ENCODE assay signal across 9 mouse cellular contexts in genomic region chr11:58904410-58904718, GRCm38 (mm10). TPM values are rescaled to one million over a fixed set of nuclear protein-coding genes. Genes with fewer than 3 reads are reported as not detected.
A peak's percentile ranks its signal among the peaks of the same experiment; 100 is the strongest.
DNase-seq lines count a peak whose midpoint lies in the region; ATAC-seq and TF ChIP-seq lines count a peak whose summit lies in the region.
"Had no signal": no experiment of that assay in that cellular context is flagged by ENCODE, and none has a peak within 500 bp of the region (broad histone marks: within the 10 kb centered on the region; RNA-seq: fewer than 3 reads in every experiment).

No protein-coding gene starts in this region.

- TF ChIP-seq CTCF in lung, embryonic 14.5 days (IDR thresholded peaks at IDR 0.05; ENCODE audit: low read depth), result no peak
- no peak for TF ChIP-seq CTCF in embryonic fibroblast, embryonic 13.5 days (IDR thresholded peaks at IDR 0.05; ENCODE audit: borderline replicate concordance, insufficient read depth, low read length)
- TF ChIP-seq CTCF in intestine, postnatal 0 days (IDR thresholded peaks at IDR 0.05; ENCODE audit: low read depth), result no peak

- H3K9me3 ChIP-seq in lung, embryonic 14.5 days (ENCODE audit: low read depth, low read length), result no peaks in the 10 kb centered on the region
- H3K9me3 ChIP-seq in intestine, postnatal 0 days (ENCODE audit: control insufficient read depth), result no peaks in the 10 kb centered on the region
- no peaks in the 10 kb centered on the region for H3K9me3 ChIP-seq in neural tube, embryonic 13.5 days

- no peak; the same call in 1 of the 2 replicates for ATAC-seq in lung, embryonic 14.5 days (ENCODE audit: insufficient read depth)
- ATAC-seq in intestine, postnatal 0 days, result peak; percentile 19
- ATAC-seq in neural tube, embryonic 13.5 days (ENCODE audit: low read depth), result peak; percentile 21; the same call in 1 of the 2 replicates

- H3K9ac ChIP-seq in lung, embryonic 14.5 days, result peak overlapping the region; percentile 87
- no peak overlapping the region for H3K9ac ChIP-seq in intestine, postnatal 0 days (ENCODE audit: low read depth, low read length)
- peak overlapping the region; percentile 53; the same call in 1 of the 2 replicates for H3K9ac ChIP-seq in neural tube, embryonic 13.5 days

- H3K27me3 ChIP-seq in lung, embryonic 14.5 days (ENCODE audit: insufficient read depth, low read length), result no peaks in the 10 kb centered on the region
- no peaks in the 10 kb centered on the region for H3K27me3 ChIP-seq in intestine, postnatal 0 days (replicated peaks; ENCODE audit: control insufficient read depth, insufficient read depth, low read length)
- no peaks in the 10 kb centered on the region for H3K27me3 ChIP-seq in neural tube, embryonic 13.5 days

- H3K4me2 ChIP-seq in lung, embryonic 14.5 days, result peak overlapping the region; percentile 90
- peak overlapping the region; percentile 80 for H3K4me2 ChIP-seq in intestine, postnatal 0 days (replicated peaks; ENCODE audit: low read depth)
- peak overlapping the region; percentile 87 for H3K4me2 ChIP-seq in neural tube, embryonic 13.5 days

- H3K27ac ChIP-seq in lung, embryonic 14.5 days (ENCODE audit: low read depth), result no peak overlapping the region
- no peak overlapping the region for H3K27ac ChIP-seq in embryonic fibroblast, embryonic 13.5 days (ENCODE audit: insufficient read depth, low read length)
- peak overlapping the region; percentile 80; the same call in 1 of the 2 replicates for H3K27ac ChIP-seq in intestine, postnatal 0 days (ENCODE audit: low read depth, low read length)
- H3K27ac ChIP-seq in neural tube, embryonic 13.5 days (replicated peaks), result peak overlapping the region; percentile 84; the same call in 1 of the 2 replicates

- peaks cover 26% of the 10 kb centered on the region for H3K36me3 ChIP-seq in lung, embryonic 14.5 days (ENCODE audit: insufficient read depth)
- peaks cover 17% of the 10 kb centered on the region for H3K36me3 ChIP-seq in intestine, postnatal 0 days (ENCODE audit: control insufficient read depth, insufficient read depth)
- peaks cover 23% of the 10 kb centered on the region for H3K36me3 ChIP-seq in neural tube, embryonic 13.5 days

- 3% methylated on average over 8 of the region's 8 CpGs for WGBS in lung, embryonic 14.5 days
- WGBS in intestine, postnatal 0 days, result 1% methylated on average over 8 of the region's 8 CpGs
- WGBS in neural tube, embryonic 13.5 days, result 5% methylated on average over 8 of the region's 8 CpGs

- H3K4me1 ChIP-seq in lung, embryonic 14.5 days (ENCODE audit: insufficient read depth), result no peaks in the 10 kb centered on the region
- H3K4me1 ChIP-seq in embryonic fibroblast, embryonic 13.5 days (ENCODE audit: control insufficient read depth, insufficient read depth, low read length), result peaks cover 3% of the 10 kb centered on the region; the same call in 1 of the 2 replicates
- 0 out of 2 replicates have a peak, but pooled peaks cover 4% of the 10 kb centered on the region for H3K4me1 ChIP-seq in intestine, postnatal 0 days (replicated peaks; ENCODE audit: control insufficient read depth, insufficient read depth, low read length)
- H3K4me1 ChIP-seq in neural tube, embryonic 13.5 days (replicated peaks), result peaks cover 24% of the 10 kb centered on the region

- DNase-seq in lung, embryonic 14.5 days, result no peak
- no peak for DNase-seq in lung, postnatal 36 days
- no peak for DNase-seq in layer of hippocampus, postnatal 25 days (ENCODE audit: extremely low spot score in 1 of 2, low spot score in 1 of 2)
- no peak for DNase-seq in right cerebral cortex, postnatal 36 days (ENCODE audit: low spot score in 2 of 2)
- no peak for DNase-seq in urinary bladder, postnatal 25 days (ENCODE audit: low spot score)

- H3K4me3 ChIP-seq in lung, embryonic 14.5 days (ENCODE audit: low read depth, low read length), result peak overlapping the region; percentile 75
- H3K4me3 ChIP-seq in embryonic fibroblast, embryonic 13.5 days (ENCODE audit: insufficient read depth, low read length), result peak overlapping the region; percentile 69
- H3K4me3 ChIP-seq in intestine, postnatal 0 days (ENCODE audit: low read depth, low read length), result peak overlapping the region; percentile 53
- H3K4me3 ChIP-seq in neural tube, embryonic 13.5 days, result peak overlapping the region; percentile 63

- no peak for TF ChIP-seq POLR2A in embryonic fibroblast, embryonic 13.5 days (IDR thresholded peaks at IDR 0.05; ENCODE audit: low read depth, low read length)

RNA-seq across cellular contexts. Expression of gene Zfp39, which starts 0.3 kb away (rescaled TPM):
- polyA plus RNA-seq in lung, embryonic 14.5 days (2014; fragmentation: Nextera tagmentation; extraction: Ambion mirVana), result 7.8 and 7.9 TPM in 2 replicates
- 4.1 and 6.2 TPM in 2 replicates for polyA plus RNA-seq in embryonic fibroblast, embryonic 13.5 days (2011; ENCODE audit: insufficient read length, low read depth, missing spikeins)
- 1.5 and 1.6 TPM in 2 replicates for polyA plus RNA-seq in intestine, postnatal 0 days (2015; fragmentation: Nextera tagmentation; extraction: Ambion mirVana)
- polyA plus RNA-seq in neural tube, embryonic 13.5 days (2015; fragmentation: Nextera tagmentation; extraction: Ambion mirVana), result 6.3 and 7.8 TPM in 2 replicates
- 1 to 10 TPM; 9.2 to 9.3 TPM for total RNA-seq in layer of hippocampus, postnatal 25 days (2021)

RNA-seq across cellular contexts. Expression of gene Btnl10, which starts 13.3 kb away (rescaled TPM):
- not detected in 2 replicates for polyA plus RNA-seq in lung, embryonic 14.5 days (2014; fragmentation: Nextera tagmentation; extraction: Ambion mirVana)
- not detected in 2 replicates for polyA plus RNA-seq in embryonic fibroblast, embryonic 13.5 days (2011; ENCODE audit: insufficient read length, low read depth, missing spikeins)
- not detected in 2 replicates for polyA plus RNA-seq in intestine, postnatal 0 days (2015; fragmentation: Nextera tagmentation; extraction: Ambion mirVana)
- polyA plus RNA-seq in neural tube, embryonic 13.5 days (2015; fragmentation: Nextera tagmentation; extraction: Ambion mirVana), result not detected in 2 replicates
- total RNA-seq in layer of hippocampus, postnatal 25 days (2021), result not detected
- total RNA-seq: adrenal gland, postnatal 36 days had no signal

RNA-seq across cellular contexts. Expression of gene Rnf187, which starts 34.4 kb away (rescaled TPM):
- 273 and 293 TPM in 2 replicates for polyA plus RNA-seq in lung, embryonic 14.5 days (2014; fragmentation: Nextera tagmentation; extraction: Ambion mirVana)
- 91.5 and 99.2 TPM in 2 replicates for polyA plus RNA-seq in embryonic fibroblast, embryonic 13.5 days (2011; ENCODE audit: insufficient read length, low read depth, missing spikeins)
- 113 and 117 TPM in 2 replicates for polyA plus RNA-seq in intestine, postnatal 0 days (2015; fragmentation: Nextera tagmentation; extraction: Ambion mirVana)
- polyA plus RNA-seq in neural tube, embryonic 13.5 days (2015; fragmentation: Nextera tagmentation; extraction: Ambion mirVana), result 576 and 601 TPM in 2 replicates
- 100 to 1,000 TPM; 505 to 581 TPM for total RNA-seq in layer of hippocampus, postnatal 25 days (2021)

RNA-seq across cellular contexts. Expression of gene 2810021J22Rik, which starts 37.3 kb away (rescaled TPM):
- polyA plus RNA-seq in lung, embryonic 14.5 days (2014; fragmentation: Nextera tagmentation; extraction: Ambion mirVana), result 5.8 and 9.2 TPM in 2 replicates
- polyA plus RNA-seq in embryonic fibroblast, embryonic 13.5 days (2011; ENCODE audit: insufficient read length, low read depth, missing spikeins), result 6.6 TPM in 2 replicates
- 1.9 and 2.1 TPM in 2 replicates for polyA plus RNA-seq in intestine, postnatal 0 days (2015; fragmentation: Nextera tagmentation; extraction: Ambion mirVana)
- polyA plus RNA-seq in neural tube, embryonic 13.5 days (2015; fragmentation: Nextera tagmentation; extraction: Ambion mirVana), result 11.1 and 13.0 TPM in 2 replicates
- total RNA-seq in layer of hippocampus, postnatal 25 days (2021), result 10 to 100 TPM in 1 of 2 experiments, 1 to 10 TPM in 1; 7.1 to 10.2 TPM

RNA-seq across cellular contexts. Expression of gene Hist3h2ba, which starts 44.4 kb away (rescaled TPM):
- 9.0 and 9.5 TPM in 2 replicates for polyA plus RNA-seq in lung, embryonic 14.5 days (2014; fragmentation: Nextera tagmentation; extraction: Ambion mirVana)
- polyA plus RNA-seq in embryonic fibroblast, embryonic 13.5 days (2011; ENCODE audit: insufficient read length, low read depth, missing spikeins), result not detected in 2 replicates
- polyA plus RNA-seq in intestine, postnatal 0 days (2015; fragmentation: Nextera tagmentation; extraction: Ambion mirVana), result 6.9 and 7.8 TPM in 2 replicates
- 278 and 296 TPM in 2 replicates for polyA plus RNA-seq in neural tube, embryonic 13.5 days (2015; fragmentation: Nextera tagmentation; extraction: Ambion mirVana)
- total RNA-seq in layer of hippocampus, postnatal 25 days (2021), result 100 to 1,000 TPM in 1 of 2 experiments, 10 to 100 TPM in 1; 99.0 to 107 TPM

Comparison
In these comparisons a context has a peak if more than half of its experiments do, and no peak if none do; other contexts are left out.
1. H3K27ac ChIP-seq: peak in intestine, postnatal 0 days (single experiment) and neural tube, embryonic 13.5 days (single experiment); none in lung, embryonic 14.5 days (single experiment) and embryonic fibroblast, embryonic 13.5 days (single experiment).
2. Peak in every context shown above with its lines, with median percentiles within 50 percentile points of each other: H3K4me2 ChIP-seq and H3K4me3 ChIP-seq.